Mouse (Mus musculus) midbrain, embryonic 10.5 days (tissue): ENCODE measurements at regions not wholly inside any gene's neighbourhood (a gene's known extent, or its start where the extent isn't known, plus 50 kb on each side); places are given as distances from the start of the nearest gene placed in this dataset.

Source experiments
- DNase-seq: peaks from one replicate; pipeline ENCODE4 v3.0.0-alpha.2; 2017; ENCODE audit warnings: low spot score
- H3K27ac ChIP-seq: fragments of 300-500 bp; sonication (generic); replicated peaks from 2 replicates; pipeline ENCODE4 v1.5.1; 2016; ENCODE audit warnings: mild to moderate bottlenecking
- H3K27me3 ChIP-seq: fragments of 300-500 bp; sonication (generic); 2 replicates; pipeline ENCODE4 v1.6.1; 2016; ENCODE audit warnings: low read depth, mild to moderate bottlenecking; ENCODE audit not compliant: poor library complexity, severe bottlenecking
- H3K36me3 ChIP-seq: fragments of 300-500 bp; sonication (generic); 2 replicates; pipeline ENCODE4 v1.6.1; 2016; ENCODE audit warnings: mild to moderate bottlenecking, moderate library complexity
- H3K4me1 ChIP-seq: fragments of 300-500 bp; sonication (generic); 2 replicates; pipeline ENCODE4 v1.6.1; 2016
- H3K4me3 ChIP-seq: fragments of 300-500 bp; sonication (generic); 2 replicates; pipeline ENCODE4 v1.5.1; 2016; ENCODE audit warnings: mild to moderate bottlenecking, moderate library complexity
- H3K9me3 ChIP-seq: fragments of 300-500 bp; sonication (generic); replicated peaks from 2 replicates; pipeline ENCODE4 v1.6.1; 2016; ENCODE audit warnings: mild to moderate bottlenecking
- WGBS: fragments of 180-500 bp; shearing (Covaris S2); methylation state at CpG from one replicate; pipeline ENCODE4 v1.1.7; 2016; 5-methylcytosine and 5-hydroxymethylcytosine counted together

DNA sequence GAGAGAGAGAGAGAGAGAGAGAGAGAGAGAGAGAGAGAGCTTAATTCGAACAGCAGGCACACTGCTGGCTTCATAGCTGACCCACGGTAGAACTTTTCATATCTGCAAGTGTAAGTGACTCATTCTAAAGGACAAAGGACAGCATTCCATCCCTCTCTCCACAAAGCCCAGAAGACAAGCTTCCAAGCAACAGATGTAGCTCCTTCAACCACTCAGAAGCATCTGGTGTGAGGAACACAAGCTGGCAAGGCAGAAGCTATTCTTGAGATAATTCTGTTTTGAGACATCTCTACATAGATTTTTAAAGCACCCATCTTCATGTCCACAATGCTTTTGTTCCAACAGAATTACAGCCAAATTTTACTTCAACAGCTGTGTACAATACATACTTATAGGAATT lies 294.2 kb upstream of the Gria1 start:
- 88% methylated on average over 2 of the region's 2 CpGs for WGBS
- H3K4me3 ChIP-seq = no peak overlapping the region
- H3K27ac ChIP-seq = no peak overlapping the region
- H3K4me1 ChIP-seq = no peaks in the 10 kb centered on the region
- no peak for DNase-seq
- H3K9me3 ChIP-seq = no peaks in the 10 kb centered on the region
- H3K36me3 ChIP-seq = no peaks in the 10 kb centered on the region
- H3K27me3 ChIP-seq = no peaks in the 10 kb centered on the region

- no peak overlapping the region for H3K4me3 ChIP-seq
- no peak for DNase-seq
- no peaks in the 10 kb centered on the region for H3K27me3 ChIP-seq
- H3K9me3 ChIP-seq = no peaks in the 10 kb centered on the region
- H3K36me3 ChIP-seq = no peaks in the 10 kb centered on the region
- H3K27ac ChIP-seq = no peak overlapping the region
- WGBS = 65% methylated on average over 3 of the region's 3 CpGs
- peaks cover 6% of the 10 kb centered on the region; the same call in 1 of the 2 replicates for H3K4me1 ChIP-seq
These were observed 286.0 kb upstream of the Gria1 start for GRCm38 (mm10) chr11:56725141-56725540.

- H3K36me3 ChIP-seq = no peaks in the 10 kb centered on the region
- H3K4me3 ChIP-seq = no peak overlapping the region
- H3K9me3 ChIP-seq = no peaks in the 10 kb centered on the region
- H3K27me3 ChIP-seq = no peaks in the 10 kb centered on the region
- no peak for DNase-seq
- peaks cover 6% of the 10 kb centered on the region for H3K4me1 ChIP-seq
- H3K27ac ChIP-seq = no peak overlapping the region
These were observed 285.0 kb upstream of the Gria1 start for GRCm38 (mm10) chr11:56726161-56726560.

GRCm38 (mm10) chr11:56727556-56727955 lies 283.6 kb upstream of the Gria1 start:
- Histone ChIP-seq H3K9me3 (no peaks in the 10 kb centered on the region), H3K27me3 (no peaks in the 10 kb centered on the region), H3K36me3 (no peaks in the 10 kb centered on the region), H3K4me3 (no peak overlapping the region), H3K27ac (no peak overlapping the region), H3K4me1 (peaks cover 6% of the 10 kb centered on the region)
- DNase-seq = no peak
- 67% methylated on average over 4 of the region's 4 CpGs for WGBS

- H3K27ac ChIP-seq = no peak overlapping the region
- 81% methylated on average over 6 of the region's 6 CpGs for WGBS
- H3K4me1 ChIP-seq = peaks cover 6% of the 10 kb centered on the region
- H3K4me3 ChIP-seq = no peak overlapping the region
- H3K36me3 ChIP-seq = no peaks in the 10 kb centered on the region
- DNase-seq = no peak
- H3K27me3 ChIP-seq = no peaks in the 10 kb centered on the region
- no peaks in the 10 kb centered on the region for H3K9me3 ChIP-seq
These were observed 282.8 kb upstream of the Gria1 start for GRCm38 (mm10) chr11:56728204-56729002.

- 55% methylated on average over 2 of the region's 2 CpGs for WGBS
- no peak overlapping the region for H3K27ac ChIP-seq
- H3K9me3 ChIP-seq = no peaks in the 10 kb centered on the region
- H3K4me3 ChIP-seq = no peak overlapping the region
- H3K4me1 ChIP-seq = peaks cover 15% of the 10 kb centered on the region
- DNase-seq = no peak
- H3K27me3 ChIP-seq = no peaks in the 10 kb centered on the region
- H3K36me3 ChIP-seq = no peaks in the 10 kb centered on the region
These were observed 269.3 kb upstream of the Gria1 start for GRCm38 (mm10) chr11:56741857-56742256.

- WGBS = 27% methylated on average over 5 of the region's 5 CpGs
- peaks cover 20% of the 10 kb centered on the region for H3K4me1 ChIP-seq
- H3K27ac ChIP-seq = 0 out of 2 replicates have a peak overlapping the region, but pooled peaks have one; percentile 2
- no peaks in the 10 kb centered on the region for H3K9me3 ChIP-seq
- H3K4me3 ChIP-seq = no peak overlapping the region
- no peak for DNase-seq
- no peaks in the 10 kb centered on the region for H3K36me3 ChIP-seq
- no peaks in the 10 kb centered on the region for H3K27me3 ChIP-seq
These were observed 261.2 kb upstream of the Gria1 start for GRCm38 (mm10) chr11:56750032-56750431.

- Histone ChIP-seq H3K4me3 (no peak overlapping the region), H3K36me3 (no peaks in the 10 kb centered on the region), H3K27me3 (no peaks in the 10 kb centered on the region), H3K4me1 (peaks cover 17% of the 10 kb centered on the region), H3K9me3 (no peaks in the 10 kb centered on the region), H3K27ac (no peak overlapping the region)
- WGBS = 47% methylated on average over 8 of the region's 8 CpGs
- DNase-seq = no peak
These were observed 260.5 kb upstream of the Gria1 start for GRCm38 (mm10) chr11:56750639-56751038.

GRCm38 (mm10) chr11:56751918-56752317 lies 259.3 kb upstream of the Gria1 start:
- DNase-seq = no peak
- WGBS = 44% methylated on average over 5 of the region's 5 CpGs
- no peaks in the 10 kb centered on the region for H3K27me3 ChIP-seq
- H3K4me3 ChIP-seq = no peak overlapping the region
- peaks cover 17% of the 10 kb centered on the region for H3K4me1 ChIP-seq
- no peak overlapping the region for H3K27ac ChIP-seq
- H3K36me3 ChIP-seq = no peaks in the 10 kb centered on the region
- H3K9me3 ChIP-seq = no peaks in the 10 kb centered on the region

DNA sequence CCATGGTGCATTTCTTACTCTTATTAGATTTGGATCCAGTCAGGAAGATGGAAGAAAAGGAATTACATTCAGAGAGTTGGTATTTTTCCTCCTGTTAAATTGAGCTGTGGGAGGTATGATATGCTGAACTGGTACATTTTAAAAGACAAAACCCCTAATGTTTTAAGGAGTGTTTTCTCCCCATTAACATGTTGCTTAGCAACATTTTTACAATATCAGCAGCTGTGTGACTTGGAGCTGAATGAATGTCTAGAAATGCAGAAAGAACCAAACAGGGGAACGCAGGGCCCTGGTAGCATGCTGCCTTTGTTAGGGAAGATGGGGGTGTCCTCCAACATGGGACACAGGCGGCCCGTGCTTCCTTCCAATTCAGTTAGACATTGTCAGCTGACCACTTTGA lies 257.5 kb upstream of the Gria1 start:
- Histone ChIP-seq H3K36me3 (no peaks in the 10 kb centered on the region), H3K4me3 (no peak overlapping the region), H3K4me1 (peaks cover 17% of the 10 kb centered on the region), H3K27me3 (no peaks in the 10 kb centered on the region), H3K9me3 (no peaks in the 10 kb centered on the region), H3K27ac (no peak overlapping the region)
- no peak for DNase-seq
- 85% methylated on average over 3 of the region's 3 CpGs for WGBS

DNA sequence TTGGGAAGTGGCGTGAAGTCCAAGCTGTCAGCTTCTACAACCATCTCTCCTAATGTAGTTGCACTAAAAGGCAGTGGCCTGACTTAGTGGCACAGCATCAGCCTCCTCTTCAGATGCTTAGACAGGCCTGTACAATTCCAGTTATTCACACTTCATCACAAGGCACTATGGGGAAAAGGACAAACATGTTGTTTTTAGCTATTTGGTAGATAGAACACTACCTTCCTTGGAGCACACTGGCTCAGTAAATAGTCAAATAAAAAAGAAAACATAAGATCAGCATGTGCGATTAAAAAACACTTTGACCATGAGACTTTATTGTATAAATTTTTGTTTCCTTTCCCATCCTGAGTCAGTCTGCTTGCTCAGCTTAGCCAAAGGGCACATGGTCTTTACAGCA lies 250.7 kb upstream of the Gria1 start:
- no peak for DNase-seq
- H3K27ac ChIP-seq = no peak overlapping the region
- H3K27me3 ChIP-seq = no peaks in the 10 kb centered on the region
- H3K4me1 ChIP-seq = no peaks in the 10 kb centered on the region
- 89% methylated on average over 2 of the region's 2 CpGs for WGBS
- H3K4me3 ChIP-seq = no peak overlapping the region
- no peaks in the 10 kb centered on the region for H3K9me3 ChIP-seq
- no peaks in the 10 kb centered on the region for H3K36me3 ChIP-seq

DNA sequence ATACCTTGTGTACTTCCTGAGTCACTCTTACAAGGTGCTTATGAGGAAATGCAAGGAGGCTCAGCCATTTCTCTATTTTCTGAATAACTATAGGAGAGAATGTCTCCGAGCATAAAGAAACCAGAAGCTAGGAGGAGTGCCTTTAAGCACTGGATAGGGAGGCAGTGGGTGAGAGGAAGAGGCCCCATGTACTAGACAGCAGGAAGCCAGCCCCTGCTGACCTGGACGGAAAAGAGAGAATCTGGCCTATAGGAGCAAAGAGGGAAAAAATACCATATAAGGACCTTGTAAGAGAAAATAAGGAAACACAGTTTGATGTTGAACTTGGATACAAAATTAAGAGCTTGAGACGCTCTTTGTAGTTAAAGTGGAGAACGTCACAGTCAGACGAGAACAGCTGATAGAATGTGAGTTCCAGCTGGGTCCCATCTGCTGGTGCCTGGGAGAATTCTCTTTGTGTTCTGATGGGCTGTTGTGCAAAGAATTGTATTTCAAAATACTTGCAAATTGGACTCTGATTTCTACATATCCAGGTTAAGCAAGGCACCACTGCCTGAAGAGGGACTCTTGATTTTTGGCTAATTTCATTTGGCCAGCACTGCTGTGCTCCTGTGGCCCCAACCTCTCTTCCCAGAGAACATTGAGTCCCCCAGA lies 248.6 kb upstream of the Gria1 start:
- Histone ChIP-seq H3K4me1 (no peaks in the 10 kb centered on the region), H3K27me3 (no peaks in the 10 kb centered on the region), H3K9me3 (no peaks in the 10 kb centered on the region), H3K4me3 (no peak overlapping the region), H3K36me3 (no peaks in the 10 kb centered on the region), H3K27ac (no peak overlapping the region)
- 63% methylated on average over 5 of the region's 5 CpGs for WGBS
- DNase-seq = no peak

DNA sequence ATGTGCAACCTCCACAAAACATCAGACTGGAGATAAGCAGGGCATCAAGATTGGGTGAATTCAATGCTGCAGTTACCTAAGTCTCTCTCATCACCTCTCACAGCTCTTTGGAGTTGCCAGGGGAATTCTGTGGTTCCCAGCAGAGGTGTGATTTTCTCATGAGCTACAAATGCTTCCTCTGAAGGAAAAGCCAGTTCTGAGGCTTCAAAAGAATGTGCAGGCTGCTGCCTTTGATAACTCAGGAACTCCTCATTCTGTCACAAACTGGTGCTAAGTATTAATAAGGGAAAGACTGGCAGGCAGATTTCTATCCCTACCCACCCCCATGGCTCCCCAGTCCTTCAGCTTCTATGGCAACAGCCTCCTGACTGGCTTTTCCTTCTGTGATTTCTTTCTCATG lies 243.8 kb upstream of the Gria1 start:
- Histone ChIP-seq H3K9me3 (no peaks in the 10 kb centered on the region), H3K27ac (no peak overlapping the region), H3K4me1 (no peaks in the 10 kb centered on the region), H3K36me3 (no peaks in the 10 kb centered on the region), H3K27me3 (no peaks in the 10 kb centered on the region), H3K4me3 (no peak overlapping the region)
- no peak for DNase-seq
